Mouse (Mus musculus): Measurements from ENCODE around the gene Tctex1d4. TPM values are rescaled to one million over a fixed set of nuclear protein-coding genes. Genes with fewer than 3 reads are reported as not detected.

Tctex1d4 gene
- 0.49 and 1.2 TPM in 2 replicates for total RNA-seq (2012; rRNA removed)

- Histone ChIP-seq H3K9me3 (ENCODE audit: control insufficient read depth, insufficient read depth, low read depth, low read length) (no peaks in the 10 kb centered on the region), H3K36me3 (ENCODE audit: control insufficient read depth, insufficient read depth, low read length, poor library complexity, severe bottlenecking) (peaks cover 38% of the 10 kb centered on the region), H3K9ac (ENCODE audit: insufficient read depth, low read depth, low read length, poor library complexity, severe bottlenecking) (peak within 1 kb of the TSS; percentile 73), H3K4me3 (ENCODE audit: insufficient read depth in 1 of 2, low read depth in 1 of 2, low read length in 2 of 2, poor library complexity in 1 of 2, severe bottlenecking in 1 of 2) (peak within 1 kb of the TSS in 1 of 2 experiments; percentile 8; a peak in 1 of 4 replicates), H3K4me1 (ENCODE audit: control insufficient read depth in 2 of 2, insufficient read depth in 2 of 2, low read length in 2 of 2, poor library complexity in 1 of 2) (peaks cover 9 to 54% of the 10 kb centered on the region in 2 experiments; a peak in 3 of 4 replicates), H3K27ac (ENCODE audit: insufficient read depth, low read depth, low read length, poor library complexity, severe bottlenecking) (peak within 1 kb of the TSS; percentile 98)
- TF ChIP-seq ZC3H11A (IDR thresholded peaks at IDR 0.05; ENCODE audit: borderline replicate concordance, low read depth, low read length) (no peak), MAFK (IDR thresholded peaks at IDR 0.05; ENCODE audit: insufficient read depth, low read depth, low read length) (no peak), CHD2 (IDR thresholded peaks at IDR 0.05; ENCODE audit: low read depth, low read length) (no peak), ZNF384 (IDR thresholded peaks at IDR 0.05; ENCODE audit: low read depth, low read length) (no peak), HCFC1 (IDR thresholded peaks at IDR 0.05; ENCODE audit: borderline replicate concordance, insufficient read depth, low read length) (no peak)
- in situ Hi-C loops (cut with MboI; ENCODE audit: low sequenced_read_pairs in 2 of 2, unreplicated experiment in 2 of 2): loop anchor here in 1 of 2 experiments (25.0 kb wide), 1 partner anchor 314 kb away; the partner anchor contains the start of genes Hpdl, Mutyh and Toe1
- DNase-seq (ENCODE audit: low read depth, low spot score): no peak
These were observed at the start of gene Tctex1d4 for GRCm38 (mm10) chr4:117126675-117127290. Tctex1d4 (plus strand) TSS chr4:117126794.

GRCm38 (mm10) chr4:117087948-117088640 lies 38.5 kb upstream of the Tctex1d4 start:
- H3K9me3 ChIP-seq (ENCODE audit: control insufficient read depth, insufficient read depth, low read depth, low read length): no peaks in the 10 kb centered on the region
- TF ChIP-seq HCFC1 (IDR thresholded peaks at IDR 0.05; ENCODE audit: borderline replicate concordance, insufficient read depth, low read length) (no peak), ZNF384 (IDR thresholded peaks at IDR 0.05; ENCODE audit: low read depth, low read length) (no peak), MAFK (IDR thresholded peaks at IDR 0.05; ENCODE audit: insufficient read depth, low read depth, low read length) (no peak), CHD2 (IDR thresholded peaks at IDR 0.05; ENCODE audit: low read depth, low read length) (no peak), ZC3H11A (IDR thresholded peaks at IDR 0.05; ENCODE audit: borderline replicate concordance, low read depth, low read length) (no peak)
- H3K36me3 ChIP-seq (ENCODE audit: control insufficient read depth, insufficient read depth, low read length, poor library complexity, severe bottlenecking): peaks cover 8% of the 10 kb centered on the region
- H3K27ac ChIP-seq (ENCODE audit: insufficient read depth, low read depth, low read length, poor library complexity, severe bottlenecking): no peak overlapping the region
- no peak overlapping the region for H3K9ac ChIP-seq (ENCODE audit: insufficient read depth, low read depth, low read length, poor library complexity, severe bottlenecking)
- no peak overlapping the region for H3K4me3 ChIP-seq (ENCODE audit: insufficient read depth in 1 of 2, low read depth in 1 of 2, low read length in 2 of 2, poor library complexity in 1 of 2, severe bottlenecking in 1 of 2)
- in situ Hi-C loops (cut with MboI; ENCODE audit: low sequenced_read_pairs in 2 of 2, unreplicated experiment in 2 of 2): no loop called here
- DNase-seq (ENCODE audit: low read depth, low spot score): no peak
- peaks cover 3 to 13% of the 10 kb centered on the region in 2 experiments; a peak in 3 of 4 replicates for H3K4me1 ChIP-seq (ENCODE audit: control insufficient read depth in 2 of 2, insufficient read depth in 2 of 2, low read length in 2 of 2, poor library complexity in 1 of 2)

DNA sequence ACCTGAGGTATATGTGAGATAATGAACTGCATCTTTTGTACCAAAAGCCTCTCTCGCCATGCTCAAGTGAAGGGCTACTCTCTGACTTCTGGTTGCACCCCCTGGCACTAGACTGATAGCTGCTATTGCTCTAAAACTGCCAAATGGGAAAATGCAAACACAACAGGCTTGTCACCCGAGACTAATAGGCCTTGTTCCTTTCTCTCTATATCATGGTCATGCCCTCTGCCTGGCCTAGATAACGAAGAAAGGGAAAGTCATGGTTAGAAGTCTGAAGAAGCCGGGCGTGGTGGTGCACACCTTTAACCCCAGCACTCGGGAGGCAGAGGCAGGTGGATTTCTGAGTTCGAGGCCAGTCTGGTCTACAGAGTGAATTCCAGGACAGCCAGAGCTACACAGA lies 36.0 kb upstream of the Tctex1d4 start:
- H3K27ac ChIP-seq (ENCODE audit: insufficient read depth, low read depth, low read length, poor library complexity, severe bottlenecking): no peak overlapping the region
- H3K4me3 ChIP-seq (ENCODE audit: insufficient read depth in 1 of 2, low read depth in 1 of 2, low read length in 2 of 2, poor library complexity in 1 of 2, severe bottlenecking in 1 of 2): no peak overlapping the region
- peaks cover 3 to 13% of the 10 kb centered on the region in 2 experiments; a peak in 3 of 4 replicates for H3K4me1 ChIP-seq (ENCODE audit: control insufficient read depth in 2 of 2, insufficient read depth in 2 of 2, low read length in 2 of 2, poor library complexity in 1 of 2)
- peaks cover 5% of the 10 kb centered on the region for H3K36me3 ChIP-seq (ENCODE audit: control insufficient read depth, insufficient read depth, low read length, poor library complexity, severe bottlenecking)
- in situ Hi-C loops (cut with MboI; ENCODE audit: low sequenced_read_pairs in 2 of 2, unreplicated experiment in 2 of 2): no loop called here
- no peak for DNase-seq (ENCODE audit: low read depth, low spot score)
- H3K9me3 ChIP-seq (ENCODE audit: control insufficient read depth, insufficient read depth, low read depth, low read length): no peaks in the 10 kb centered on the region
- TF ChIP-seq ZC3H11A (IDR thresholded peaks at IDR 0.05; ENCODE audit: borderline replicate concordance, low read depth, low read length) (no peak), CHD2 (IDR thresholded peaks at IDR 0.05; ENCODE audit: low read depth, low read length) (no peak), MAFK (IDR thresholded peaks at IDR 0.05; ENCODE audit: insufficient read depth, low read depth, low read length) (no peak)
- H3K9ac ChIP-seq (ENCODE audit: insufficient read depth, low read depth, low read length, poor library complexity, severe bottlenecking): no peak overlapping the region

- Histone ChIP-seq H3K27ac (ENCODE audit: insufficient read depth, low read depth, low read length, poor library complexity, severe bottlenecking) (no peak overlapping the region), H3K4me1 (ENCODE audit: control insufficient read depth in 2 of 2, insufficient read depth in 2 of 2, low read length in 2 of 2, poor library complexity in 1 of 2) (peaks cover 6 to 20% of the 10 kb centered on the region in 2 experiments), H3K9ac (ENCODE audit: insufficient read depth, low read depth, low read length, poor library complexity, severe bottlenecking) (no peak overlapping the region), H3K9me3 (ENCODE audit: control insufficient read depth, insufficient read depth, low read depth, low read length) (no peaks in the 10 kb centered on the region), H3K36me3 (ENCODE audit: control insufficient read depth, insufficient read depth, low read length, poor library complexity, severe bottlenecking) (peaks cover 4% of the 10 kb centered on the region; the same call in 1 of the 2 replicates), H3K4me3 (ENCODE audit: insufficient read depth in 1 of 2, low read depth in 1 of 2, low read length in 2 of 2, poor library complexity in 1 of 2, severe bottlenecking in 1 of 2) (no peak overlapping the region)
- TF ChIP-seq CHD2 (IDR thresholded peaks at IDR 0.05; ENCODE audit: low read depth, low read length) (no peak), HCFC1 (IDR thresholded peaks at IDR 0.05; ENCODE audit: borderline replicate concordance, insufficient read depth, low read length) (no peak), MAFK (IDR thresholded peaks at IDR 0.05; ENCODE audit: insufficient read depth, low read depth, low read length) (no peak), ZC3H11A (IDR thresholded peaks at IDR 0.05; ENCODE audit: borderline replicate concordance, low read depth, low read length) (no peak), ZNF384 (IDR thresholded peaks at IDR 0.05; ENCODE audit: low read depth, low read length) (no peak)
- no peak for DNase-seq (ENCODE audit: low read depth, low spot score)
- in situ Hi-C loops (cut with MboI; ENCODE audit: low sequenced_read_pairs in 2 of 2, unreplicated experiment in 2 of 2): no loop called here
These were observed 31.8 kb upstream of the Tctex1d4 start for GRCm38 (mm10) chr4:117094626-117095361.

Data from ES-E14 (cell line).